In genomic region chrX:73336740-73337139, GRCm38 (mm10) we compare ENCODE assay signal across 43 mouse cellular contexts. TPM values are rescaled to one million over a fixed set of nuclear protein-coding genes. Genes with fewer than 3 reads are reported as not detected.
"Had no signal": no experiment of that assay in that cellular context is flagged by ENCODE, and none has a peak within 500 bp of the region (broad histone marks: within the 10 kb centered on the region; RNA-seq: fewer than 3 reads in every experiment).

Gene Gm45015 (minus strand): TSS chrX:73336840.

- H3K4me1 ChIP-seq: heart, embryonic 10.5 days; heart, embryonic 12.5 days; heart, embryonic 13.5 days; heart, embryonic 15.5 days; hindbrain, embryonic 10.5 days; hindbrain, embryonic 12.5 days; hindbrain, embryonic 13.5 days; hindbrain, embryonic 15.5 days; intestine, embryonic 15.5 days; kidney, embryonic 15.5 days had no signal

- H3K4me3 ChIP-seq: heart, embryonic 10.5 days; heart, embryonic 12.5 days; heart, embryonic 13.5 days; heart, embryonic 15.5 days; hindbrain, embryonic 10.5 days; hindbrain, embryonic 12.5 days; hindbrain, embryonic 13.5 days; hindbrain, embryonic 15.5 days; intestine, embryonic 15.5 days; kidney, embryonic 15.5 days; layer of hippocampus, adult 2 months had no signal

- H3K27me3 ChIP-seq: heart, embryonic 15.5 days; hindbrain, embryonic 12.5 days; hindbrain, embryonic 13.5 days; hindbrain, embryonic 15.5 days; intestine, embryonic 15.5 days had no signal

- DNase-seq: heart, postnatal 10 days; heart, postnatal 14 days; heart, postnatal 36 days; heart, postnatal 4 days; kidney, adult 11 months; kidney, adult 18-20 months; kidney, adult 2 months; kidney, adult 8-10 months; kidney, adult 9 months; kidney, postnatal 10 days; kidney, postnatal 14 days; kidney, postnatal 25 days; kidney, postnatal 36 days; kidney, postnatal 4 days; layer of hippocampus, adult 9-11 months; layer of hippocampus, postnatal 36 days had no signal

- H3K36me3 ChIP-seq: heart, embryonic 10.5 days; heart, embryonic 12.5 days; heart, embryonic 13.5 days; heart, embryonic 15.5 days; hindbrain, embryonic 10.5 days; hindbrain, embryonic 12.5 days; hindbrain, embryonic 13.5 days; hindbrain, embryonic 15.5 days; intestine, embryonic 15.5 days; kidney, embryonic 15.5 days had no signal

- H3K27ac ChIP-seq: heart, embryonic 10.5 days; heart, embryonic 13.5 days; heart, embryonic 15.5 days; hindbrain, embryonic 10.5 days; hindbrain, embryonic 12.5 days; hindbrain, embryonic 13.5 days; hindbrain, embryonic 14.5 days; hindbrain, embryonic 15.5 days; hindbrain, postnatal 0 days; intestine, embryonic 15.5 days; kidney, embryonic 15.5 days; kidney, postnatal 0 days; layer of hippocampus, adult 2 months had no signal

RNA-seq across cellular contexts. Expression of gene Gm45015, which starts in this region (rescaled TPM):
- polyA plus RNA-seq: heart, embryonic 10.5 days; heart, embryonic 11.5 days; heart, embryonic 12.5 days; heart, embryonic 13.5 days; heart, embryonic 14.5 days; heart, embryonic 15.5 days; heart, embryonic 16.5 days; heart, postnatal 0 days; hindbrain, embryonic 10.5 days; hindbrain, embryonic 11.5 days; hindbrain, embryonic 12.5 days; hindbrain, embryonic 13.5 days; hindbrain, embryonic 14.5 days; hindbrain, embryonic 15.5 days; hindbrain, embryonic 16.5 days; hindbrain, postnatal 0 days; inflammation-experienced regulatory T-cells, adult 6 months; intestine, embryonic 14.5 days; intestine, embryonic 15.5 days; intestine, embryonic 16.5 days; intestine, postnatal 0 days; kidney, adult 2 months; kidney, embryonic 14.5 days; kidney, embryonic 15.5 days; kidney, embryonic 16.5 days; kidney, postnatal 0 days; large intestine, adult 2 months had no signal
